15 mouse cellular contexts compared by ENCODE assay signal in the genomic region with DNA sequence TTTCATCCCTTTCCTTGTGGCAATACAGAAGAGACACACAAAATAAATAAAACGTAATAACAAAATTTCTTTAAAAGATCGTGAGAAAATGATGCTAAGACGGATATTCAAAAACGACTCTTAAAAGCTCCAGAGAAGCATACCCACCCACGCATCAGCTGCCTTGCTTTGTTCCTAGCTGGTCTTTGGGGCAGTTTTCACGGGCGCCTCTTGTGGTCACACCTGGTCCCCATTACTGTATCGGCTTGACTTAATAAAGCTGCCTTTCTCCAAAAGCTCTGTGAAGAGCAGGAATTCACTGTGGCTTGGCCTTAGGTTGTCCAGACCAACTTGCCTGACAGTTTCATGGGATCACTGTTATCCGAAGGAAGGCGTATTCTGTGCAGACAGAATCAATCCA.
DNase-seq lines count a peak whose midpoint lies in the region; ATAC-seq lines count a peak whose summit lies in the region.
"Had no signal": no experiment of that assay in that cellular context is flagged by ENCODE, and none has a peak within 500 bp of the region (broad histone marks: within the 10 kb centered on the region; RNA-seq: fewer than 3 reads in every experiment).

No protein-coding gene starts in this region.

- ATAC-seq in CD4-positive, CD25-positive, alpha-beta regulatory T cell, adult 4 months, result no peak
- ATAC-seq: forebrain, embryonic 14.5 days; hindbrain, embryonic 16.5 days; lung, postnatal 0 days had no signal

- DNase-seq in CD4-positive, CD25-positive, alpha-beta regulatory T cell, adult 2 months (ENCODE audit: low read depth, low spot score), result peak; percentile 35
- peak; percentile 44 to 45 for DNase-seq in right cerebral cortex, adult 2 months (ENCODE audit: low spot score in 2 of 2)
- no peak for DNase-seq in right cerebral cortex, postnatal 36 days (ENCODE audit: low spot score in 2 of 2)
- DNase-seq in induced T-regulatory cell, adult 2 months (ENCODE audit: low read depth), result peak; percentile 32
- DNase-seq in urinary bladder, adult 2 months (ENCODE audit: low spot score), result no peak
- no peak for DNase-seq in heart, postnatal 10 days
- DNase-seq in layer of hippocampus, postnatal 14 days (ENCODE audit: low spot score in 2 of 2), result no peak
- DNase-seq: adrenal gland, adult 8-10 months; cerebellum, adult 8-10 months; heart, adult 2 months; thymus, postnatal 14 days had no signal

- intact Hi-C loops in heart, postnatal 10 days (cut with DNase I), result no loop called here

Comparison
In these comparisons a context has a peak if more than half of its experiments do, and no peak if none do; other contexts are left out.
1. DNase-seq: peak in CD4-positive, CD25-positive, alpha-beta regulatory T cell, adult 2 months (single experiment), right cerebral cortex, adult 2 months (2 of 2) and induced T-regulatory cell, adult 2 months (single experiment); none in right cerebral cortex, postnatal 36 days (0 of 2), urinary bladder, adult 2 months (single experiment), heart, postnatal 10 days (0 of 2) and layer of hippocampus, postnatal 14 days (0 of 2).